In genomic region chr17:90727124-90727523, GRCm38 (mm10) we compare ENCODE assay signal across 22 mouse cellular contexts.
A peak's percentile ranks its signal among the peaks of the same experiment; 100 is the strongest.
DNase-seq lines count a peak whose midpoint lies in the region; ATAC-seq and TF ChIP-seq lines count a peak whose summit lies in the region.
"Had no signal": no experiment of that assay in that cellular context is flagged by ENCODE, and none has a peak within 500 bp of the region (broad histone marks: within the 10 kb centered on the region; RNA-seq: fewer than 3 reads in every experiment).

No protein-coding gene starts in this region.

- no peak for TF ChIP-seq CTCF in hindbrain, postnatal 0 days (IDR thresholded peaks at IDR 0.05; ENCODE audit: low read depth)

- 19% methylated on average over 3 of the region's 3 CpGs for WGBS in hindbrain, postnatal 0 days
- 20% methylated on average over 3 of the region's 3 CpGs for WGBS in hindbrain, embryonic 13.5 days
- WGBS in forebrain, embryonic 12.5 days, result 16% methylated on average over 3 of the region's 3 CpGs

- H3K9ac ChIP-seq in hindbrain, postnatal 0 days (replicated peaks; ENCODE audit: low read length), result no peak overlapping the region
- no peak overlapping the region for H3K9ac ChIP-seq in hindbrain, embryonic 13.5 days
- no peak overlapping the region for H3K9ac ChIP-seq in forebrain, embryonic 12.5 days
- H3K9ac ChIP-seq: heart, embryonic 12.5 days; hindbrain, embryonic 15.5 days had no signal

- no peaks in the 10 kb centered on the region for H3K9me3 ChIP-seq in hindbrain, postnatal 0 days (ENCODE audit: low read length)
- H3K9me3 ChIP-seq in hindbrain, embryonic 13.5 days, result no peaks in the 10 kb centered on the region
- H3K9me3 ChIP-seq in forebrain, embryonic 12.5 days, result no peaks in the 10 kb centered on the region
- H3K9me3 ChIP-seq: embryonic facial prominence, embryonic 10.5 days; G1E; heart, embryonic 12.5 days; hindbrain, embryonic 10.5 days; hindbrain, embryonic 15.5 days had no signal

- no peak overlapping the region for H3K27ac ChIP-seq in hindbrain, postnatal 0 days
- H3K27ac ChIP-seq in hindbrain, embryonic 13.5 days, result no peak overlapping the region
- no peak overlapping the region for H3K27ac ChIP-seq in forebrain, embryonic 12.5 days
- H3K27ac ChIP-seq: embryonic facial prominence, embryonic 10.5 days; gastrocnemius, adult 2 months; hindbrain, embryonic 10.5 days; hindbrain, embryonic 15.5 days had no signal

- ATAC-seq in hindbrain, postnatal 0 days, result no peak
- no peak for ATAC-seq in hindbrain, embryonic 13.5 days (ENCODE audit: low FRiP score)
- 0 out of 2 replicates have a peak, but pooled peaks have one; percentile 67 for ATAC-seq in forebrain, embryonic 12.5 days (ENCODE audit: low FRiP score)
- ATAC-seq: CD4-positive, CD25-positive, alpha-beta regulatory T cell, adult 4 months; inflammation-experienced regulatory T-cells, adult 6 months had no signal

- H3K36me3 ChIP-seq in hindbrain, postnatal 0 days (ENCODE audit: insufficient read depth, low read length), result no peaks in the 10 kb centered on the region
- H3K36me3 ChIP-seq in hindbrain, embryonic 13.5 days, result no peaks in the 10 kb centered on the region
- no peaks in the 10 kb centered on the region for H3K36me3 ChIP-seq in forebrain, embryonic 12.5 days (replicated peaks)
- H3K36me3 ChIP-seq: embryonic facial prominence, embryonic 10.5 days; G1E; heart, embryonic 12.5 days; hindbrain, embryonic 10.5 days; hindbrain, embryonic 15.5 days had no signal

- DNase-seq in embryo, embryonic 10.5 days (ENCODE audit: low spot score), result peak; percentile 5
- DNase-seq in embryo, embryonic 9.5 days (ENCODE audit: extremely low spot score), result no peak
- peak; percentile 8 for DNase-seq in hindbrain, postnatal 0 days (ENCODE audit: low spot score)
- DNase-seq in retina, embryonic 14.5 days (ENCODE audit: low spot score), result peak; percentile 33
- no peak for DNase-seq in left cerebral cortex, adult 9 months (ENCODE audit: low spot score in 2 of 2)
- DNase-seq in right cerebral cortex, adult 2 months (ENCODE audit: low spot score in 2 of 2), result no peak
- DNase-seq: adrenal gland, postnatal 10 days; B cell, adult 2 months; cerebellum, adult 18-20 months; cerebellum, postnatal 10 days; gastrocnemius, adult 2 months; gastrocnemius, postnatal 25 days; kidney, adult 11 months had no signal

- no peaks in the 10 kb centered on the region for H3K27me3 ChIP-seq in hindbrain, postnatal 0 days (ENCODE audit: insufficient read depth, low read length)
- H3K27me3 ChIP-seq in hindbrain, embryonic 13.5 days, result no peaks in the 10 kb centered on the region
- peaks cover 30% of the 10 kb centered on the region for H3K27me3 ChIP-seq in forebrain, embryonic 12.5 days
- H3K27me3 ChIP-seq: heart, embryonic 12.5 days; hindbrain, embryonic 15.5 days had no signal

- no peak overlapping the region for H3K4me2 ChIP-seq in hindbrain, postnatal 0 days (ENCODE audit: low read depth, low read length)
- H3K4me2 ChIP-seq in hindbrain, embryonic 13.5 days, result no peak overlapping the region
- no peak overlapping the region for H3K4me2 ChIP-seq in forebrain, embryonic 12.5 days
- H3K4me2 ChIP-seq: heart, embryonic 12.5 days; hindbrain, embryonic 15.5 days had no signal

- H3K4me3 ChIP-seq in hindbrain, postnatal 0 days (ENCODE audit: low read length), result no peak overlapping the region
- no peak overlapping the region for H3K4me3 ChIP-seq in hindbrain, embryonic 13.5 days
- no peak overlapping the region for H3K4me3 ChIP-seq in forebrain, embryonic 12.5 days (replicated peaks)
- H3K4me3 ChIP-seq: embryonic facial prominence, embryonic 10.5 days; gastrocnemius, adult 2 months; heart, embryonic 12.5 days; hindbrain, embryonic 10.5 days; hindbrain, embryonic 15.5 days had no signal

- H3K4me1 ChIP-seq in hindbrain, postnatal 0 days (ENCODE audit: insufficient read depth, low read length), result no peaks in the 10 kb centered on the region
- peaks cover 6% of the 10 kb centered on the region; the same call in 1 of the 2 replicates for H3K4me1 ChIP-seq in hindbrain, embryonic 13.5 days (replicated peaks)
- H3K4me1 ChIP-seq in forebrain, embryonic 12.5 days, result peaks cover 7% of the 10 kb centered on the region
- H3K4me1 ChIP-seq: embryonic facial prominence, embryonic 10.5 days; heart, embryonic 12.5 days; hindbrain, embryonic 15.5 days had no signal

Comparison
In these comparisons a context has a peak if more than half of its experiments do, and no peak if none do; other contexts are left out.
1. DNase-seq: peak in embryo, embryonic 10.5 days (single experiment), hindbrain, postnatal 0 days (single experiment) and retina, embryonic 14.5 days (single experiment); none in embryo, embryonic 9.5 days (single experiment), left cerebral cortex, adult 9 months (0 of 2) and right cerebral cortex, adult 2 months (0 of 2).